Mouse (Mus musculus): ENCODE data around the gene Rapgefl1.
A peak's percentile ranks its signal among the peaks of the same experiment; 100 is the strongest.

The Rapgefl1 gene

DNA sequence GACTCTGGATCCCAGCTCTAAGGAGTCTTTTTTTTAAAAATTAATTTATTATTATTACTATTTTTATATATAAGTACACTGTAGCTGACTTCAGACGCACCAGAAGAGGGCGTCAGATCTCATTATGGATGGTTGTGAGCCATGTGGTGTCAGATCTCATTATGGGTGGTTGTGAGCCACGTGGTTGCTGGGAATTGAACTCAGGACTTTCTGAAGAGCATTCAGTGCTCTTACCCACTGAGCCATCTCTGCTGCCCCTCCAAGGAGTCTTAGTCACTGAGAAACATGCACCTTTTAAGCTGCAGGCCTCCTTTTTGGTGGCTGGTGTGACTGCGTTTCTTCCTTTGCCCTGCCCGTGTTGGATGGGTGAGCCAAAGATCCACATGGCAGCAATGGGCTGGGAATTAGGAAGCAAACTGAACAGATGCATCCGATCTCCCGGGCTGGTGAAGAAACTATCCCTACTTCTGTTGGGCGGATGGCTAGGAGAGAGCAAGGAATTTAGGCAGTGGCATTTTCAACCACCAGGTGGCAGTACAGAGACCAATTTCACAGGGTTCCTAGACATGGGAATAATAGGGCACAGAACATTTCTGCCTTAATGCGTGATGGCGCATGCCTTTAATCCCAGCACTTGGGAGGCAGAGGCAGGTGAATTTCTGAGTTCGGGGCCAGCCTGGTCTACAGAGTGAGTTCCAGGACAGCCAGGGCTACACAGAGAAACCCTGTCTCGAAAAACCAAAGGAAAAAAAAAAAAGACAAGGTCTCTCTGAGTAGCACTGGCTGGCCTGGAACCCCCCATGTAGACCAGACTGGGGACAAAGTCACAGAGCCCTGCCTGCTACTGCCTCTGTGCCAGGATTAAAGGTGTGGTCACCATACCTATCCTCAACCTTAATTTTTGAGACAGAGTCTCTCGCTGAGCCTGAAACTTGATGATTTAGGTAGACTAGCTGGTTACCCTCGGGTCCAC, 22.5 kb downstream of the Rapgefl1 start:
- DNase-seq (ENCODE audit: low read depth), result peak; percentile 94

DNA sequence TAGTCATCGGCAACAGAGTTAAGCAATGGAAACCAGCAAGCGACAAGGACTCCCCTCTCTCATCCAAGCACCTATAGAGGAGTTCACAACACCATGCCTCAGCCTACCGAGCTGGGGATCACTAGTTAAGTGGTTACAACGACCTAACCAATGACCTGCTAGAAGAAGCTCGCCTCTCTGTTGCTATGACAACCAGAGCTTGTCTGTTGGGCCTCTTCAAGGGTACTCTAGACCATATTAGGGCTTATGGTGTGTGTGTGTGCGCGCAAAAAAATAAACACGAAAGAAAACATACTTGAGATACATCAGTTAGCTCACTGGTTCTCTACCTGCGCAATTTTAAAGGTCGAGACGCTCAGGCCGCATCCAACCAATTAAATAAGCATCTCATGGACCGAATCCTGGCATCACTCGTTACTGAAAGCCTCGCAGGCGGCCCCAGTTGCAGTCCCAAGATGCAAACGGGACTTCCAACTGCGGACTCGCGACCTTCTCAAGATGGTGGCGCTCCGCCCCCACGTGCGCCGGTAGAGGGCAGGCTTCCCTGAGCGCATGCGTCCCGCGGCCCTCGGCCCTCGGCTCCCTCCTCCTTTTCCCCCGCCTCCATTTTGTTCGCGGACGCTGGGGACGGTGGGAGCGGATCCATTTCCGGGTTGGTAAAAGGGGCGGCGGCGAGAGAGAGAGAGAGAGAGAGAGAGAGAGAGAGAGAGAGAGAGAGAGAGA, 26.6 kb downstream of the Rapgefl1 start, which contains the start of gene Wipf2:
Gene Wipf2 (plus strand): TSS at position 611 of the 723 bp plus-strand sequence.
- DNase-seq (ENCODE audit: low read depth), result peak; percentile 99

DNA sequence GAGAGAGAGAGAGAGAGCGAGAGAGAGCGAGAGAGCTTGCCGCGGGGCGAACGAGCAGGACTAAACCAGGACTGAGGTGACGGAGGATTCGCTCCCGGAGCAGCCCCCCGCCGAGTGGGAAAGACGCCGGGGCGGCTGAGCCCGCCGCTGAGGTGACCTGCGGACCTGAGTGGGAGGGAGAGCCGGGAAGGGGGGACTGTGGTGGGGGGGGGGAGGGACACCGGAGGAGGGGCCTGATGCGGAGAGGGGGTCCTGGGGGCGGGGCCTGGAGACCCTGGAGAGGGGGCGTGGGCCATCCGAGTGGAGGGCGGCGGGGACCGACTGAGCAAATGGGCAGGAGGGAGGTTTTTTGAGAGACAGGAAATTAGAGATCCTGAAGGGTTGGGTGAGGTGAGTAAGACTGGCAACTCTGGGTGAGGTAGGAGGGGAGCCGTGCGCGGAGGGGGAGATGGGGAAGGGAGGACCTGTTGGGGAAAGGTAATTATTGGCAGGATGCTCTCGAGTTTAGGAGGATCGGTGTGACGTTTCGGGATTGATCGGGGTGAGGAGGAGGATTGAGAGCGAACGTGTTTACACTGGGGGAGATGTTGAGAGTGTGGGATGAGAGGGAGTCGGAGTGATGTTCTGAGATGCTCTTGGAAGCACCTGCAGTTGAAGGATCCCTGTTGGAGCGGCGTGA, 27.3 kb downstream of the Rapgefl1 start:
- DNase-seq (ENCODE audit: low read depth), result no peak

DNA sequence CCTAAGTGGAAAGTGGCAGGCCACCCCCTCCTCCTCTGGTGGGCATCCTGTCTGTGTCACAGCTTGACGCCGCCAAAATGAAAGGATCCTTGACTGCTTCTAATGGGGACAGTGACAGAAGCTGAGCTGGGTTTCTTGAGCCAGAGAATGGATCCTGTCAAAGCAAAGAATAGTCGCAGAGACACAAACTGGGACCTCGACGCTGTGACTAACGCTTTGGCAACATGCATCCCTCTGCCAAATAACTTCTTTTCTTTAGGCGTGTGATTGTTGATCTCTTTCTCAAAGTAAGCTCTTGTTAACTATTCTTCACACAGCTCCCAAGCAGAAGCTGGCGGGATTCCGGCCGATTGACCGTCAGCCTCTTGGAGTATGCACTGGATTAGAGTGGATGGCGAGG, 30.7 kb downstream of the Rapgefl1 start:
- no peak for DNase-seq (ENCODE audit: low read depth)

DNA sequence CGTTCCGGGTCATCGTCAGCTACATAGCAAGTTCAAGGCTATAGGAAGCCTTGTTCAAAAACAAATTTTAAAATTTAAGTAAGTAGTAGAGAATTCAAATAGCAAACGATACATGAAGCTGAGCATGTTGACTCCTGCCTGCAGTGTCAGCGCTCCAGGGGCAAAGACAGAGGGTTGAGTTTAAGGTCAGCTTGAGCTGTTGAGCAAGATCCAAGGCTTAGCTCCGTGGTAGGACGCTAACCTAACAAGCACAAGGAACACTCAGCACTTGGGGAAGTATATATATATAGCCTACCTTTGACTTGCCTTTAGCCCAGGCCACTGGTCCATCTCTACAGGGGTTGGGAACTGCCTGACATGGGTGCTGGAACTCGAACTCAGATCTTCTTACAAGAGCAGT, 33.3 kb downstream of the Rapgefl1 start:
- no peak for DNase-seq (ENCODE audit: low read depth)

DNA sequence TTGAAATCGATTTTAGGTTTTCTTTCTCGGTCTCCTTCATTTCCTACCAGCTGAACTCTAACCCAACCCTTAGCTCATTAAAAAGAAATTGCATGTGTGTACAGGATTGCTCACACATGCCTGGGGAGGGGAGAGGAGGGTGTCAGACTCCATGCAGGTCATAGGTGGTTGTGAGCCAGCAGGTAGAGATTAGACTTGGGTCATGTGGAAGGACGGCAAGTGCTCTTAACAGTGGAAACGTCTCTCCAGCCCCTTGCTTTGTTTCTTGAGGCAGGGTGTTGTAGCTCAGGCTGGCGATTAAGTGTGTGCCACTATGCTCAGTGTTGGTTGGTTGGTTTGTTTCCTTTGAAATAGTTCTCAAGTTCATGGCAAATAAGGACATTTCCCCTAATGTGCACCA, 34.2 kb downstream of the Rapgefl1 start:
- no peak for DNase-seq (ENCODE audit: low read depth)

DNA sequence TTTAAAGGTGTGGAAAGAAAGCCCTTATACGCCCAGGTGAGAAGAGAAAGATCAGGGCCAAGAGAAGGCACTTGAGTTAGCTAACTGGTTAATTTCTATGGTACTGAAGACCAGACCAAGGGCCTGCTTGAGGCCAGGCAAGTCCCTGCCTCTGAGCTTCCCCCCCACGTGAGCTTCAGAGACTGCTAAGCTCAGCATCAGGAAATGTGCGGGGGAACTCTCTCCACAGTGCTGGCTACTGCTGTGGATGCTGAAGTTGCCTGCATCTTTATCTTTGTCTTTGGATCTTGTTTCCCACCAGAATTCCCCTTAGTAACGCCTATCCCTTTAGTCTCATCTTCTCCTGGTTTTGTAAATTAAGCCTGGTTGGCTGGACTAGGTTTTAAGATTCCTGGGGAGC, 34.8 kb downstream of the Rapgefl1 start:
- DNase-seq (ENCODE audit: low read depth), result no peak

DNA sequence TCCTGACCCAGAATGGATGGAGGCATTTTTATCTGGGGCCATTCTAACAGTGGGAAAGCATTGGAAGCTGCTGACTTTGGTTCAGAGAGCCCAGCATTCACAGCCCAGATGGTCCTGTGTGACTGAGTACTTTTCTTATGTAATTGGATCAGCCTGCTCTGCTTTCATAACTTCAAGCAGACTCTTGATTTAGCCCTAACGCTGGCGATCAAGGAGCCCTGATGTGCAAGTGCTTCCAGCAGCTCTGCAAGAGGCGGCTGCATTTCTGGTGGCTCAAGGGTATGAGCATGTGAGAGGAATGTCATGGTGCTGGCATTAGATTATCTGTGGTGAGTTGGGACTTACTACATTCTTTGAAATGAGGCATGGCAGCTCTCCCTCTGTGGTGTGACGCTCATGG, 35.5 kb downstream of the Rapgefl1 start:
- peak; percentile 21 for DNase-seq (ENCODE audit: low read depth)

DNA sequence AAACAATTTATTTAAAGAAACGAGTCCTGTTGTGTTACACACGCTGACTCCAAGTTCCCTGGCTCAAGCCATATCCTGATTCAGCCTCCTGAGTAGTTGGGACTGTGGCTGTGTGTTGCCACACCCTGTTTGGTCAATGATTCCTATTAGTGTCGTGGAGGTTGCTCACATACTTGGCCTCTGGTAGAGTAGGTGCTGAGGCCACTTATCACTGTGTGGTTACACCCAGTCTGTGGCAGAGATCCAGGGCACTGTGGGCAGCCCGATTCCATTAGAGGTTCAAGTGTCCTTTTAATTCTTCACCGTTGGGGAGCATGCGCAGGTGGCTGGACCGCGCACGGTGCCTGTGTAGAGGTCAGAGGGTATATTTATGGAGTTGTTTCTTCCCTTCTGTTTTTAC, 37.3 kb downstream of the Rapgefl1 start:
- DNase-seq (ENCODE audit: low read depth), result no peak

DNA sequence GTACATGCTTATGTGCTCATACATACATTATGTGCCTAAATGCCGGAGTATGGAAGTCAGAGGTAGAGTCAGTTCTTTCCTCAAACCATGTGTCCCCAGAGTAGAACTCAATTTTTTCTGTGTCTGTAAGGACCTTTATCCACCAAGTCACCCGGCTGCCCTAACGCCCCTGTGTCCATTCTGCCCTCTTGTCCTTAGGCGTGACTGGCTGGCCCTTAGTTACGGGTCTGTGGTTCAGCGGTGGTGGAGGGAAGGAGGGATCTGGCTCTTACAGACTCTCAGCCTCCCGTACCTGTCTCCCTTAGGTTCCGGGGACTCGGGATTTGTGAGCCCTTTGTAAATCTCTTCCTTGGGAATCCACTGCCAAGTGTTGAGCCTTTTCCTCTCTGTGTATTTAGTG, 40.4 kb downstream of the Rapgefl1 start:
- DNase-seq (ENCODE audit: low read depth), result no peak

DNA sequence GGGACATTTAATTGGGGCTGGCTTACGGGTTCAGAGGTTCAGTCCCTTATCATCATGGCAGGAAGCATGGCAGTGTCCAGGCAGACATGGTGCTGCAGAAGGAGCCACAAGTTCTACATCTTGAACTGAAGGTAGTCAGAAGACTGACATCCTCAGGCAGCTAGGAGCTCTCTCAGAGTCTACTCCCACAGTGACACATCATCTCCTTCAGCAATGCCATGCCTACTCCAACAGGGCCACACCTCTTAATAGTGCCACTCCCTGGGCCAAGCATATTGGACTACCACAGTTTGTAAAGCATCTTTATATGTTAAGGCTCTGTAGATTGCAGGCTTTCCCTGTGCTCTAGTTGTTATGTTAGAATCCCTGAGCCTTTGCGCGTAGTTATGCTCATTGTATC, 51.1 kb downstream of the Rapgefl1 start:
- DNase-seq (ENCODE audit: low read depth), result no peak

DNA sequence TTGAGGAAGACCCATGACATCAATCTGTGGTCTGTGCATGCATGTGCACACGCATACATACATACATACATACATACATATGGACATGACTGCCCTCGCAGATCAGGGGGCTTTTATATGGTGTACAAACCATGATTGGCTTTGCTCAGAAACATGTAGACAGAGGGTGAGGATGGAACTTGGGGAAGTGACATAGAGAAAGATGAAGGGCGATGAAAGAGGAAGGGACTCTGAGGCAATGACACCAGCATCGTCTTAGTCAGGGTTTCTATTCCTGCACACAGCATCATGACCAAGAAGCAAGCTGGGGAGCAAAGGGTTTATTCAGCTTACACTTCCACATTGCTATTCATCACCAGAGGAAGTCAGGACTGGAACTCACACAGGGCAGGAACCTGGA, 52.5 kb downstream of the Rapgefl1 start:
- DNase-seq (ENCODE audit: low read depth), result no peak

DNA sequence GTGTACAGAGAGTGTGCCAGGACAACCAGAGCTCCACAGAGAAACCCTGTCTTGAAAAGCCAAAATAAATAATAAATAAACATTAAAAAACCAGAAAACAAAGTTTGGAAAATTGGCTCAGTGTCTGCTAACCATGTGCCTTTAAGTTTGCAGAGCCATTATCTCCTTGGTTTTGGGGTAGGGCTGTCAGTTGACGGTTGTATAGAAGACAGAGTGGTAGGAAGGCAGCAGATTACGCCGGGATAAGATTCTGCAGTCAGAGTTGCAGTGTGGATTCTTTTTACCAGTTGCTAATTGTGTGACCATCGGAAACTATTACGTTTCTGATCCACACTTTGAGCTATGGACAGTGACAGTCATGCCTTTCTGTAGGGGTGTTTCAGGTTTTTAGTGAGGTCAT, 53.4 kb downstream of the Rapgefl1 start:
- no peak for DNase-seq (ENCODE audit: low read depth)

DNA sequence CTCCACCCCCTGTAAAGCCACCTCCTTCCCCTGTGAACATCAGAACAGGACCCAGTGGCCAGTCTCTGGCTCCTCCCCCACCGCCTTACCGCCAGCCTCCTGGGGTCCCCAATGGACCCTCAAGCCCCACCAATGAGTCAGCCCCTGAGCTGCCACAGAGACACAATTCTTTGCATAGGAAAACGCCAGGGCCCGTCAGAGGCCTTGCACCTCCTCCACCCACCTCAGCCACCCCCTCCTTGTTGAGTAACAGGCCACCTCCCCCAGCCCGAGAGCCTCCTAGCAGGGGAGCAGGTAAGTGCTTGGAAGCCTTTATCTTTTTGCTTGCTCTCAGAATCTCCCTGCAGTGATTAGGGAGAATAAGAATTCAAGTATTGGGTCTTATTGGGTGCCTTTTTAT, 55.8 kb downstream of the Rapgefl1 start:
- no peak for DNase-seq (ENCODE audit: low read depth)

DNA sequence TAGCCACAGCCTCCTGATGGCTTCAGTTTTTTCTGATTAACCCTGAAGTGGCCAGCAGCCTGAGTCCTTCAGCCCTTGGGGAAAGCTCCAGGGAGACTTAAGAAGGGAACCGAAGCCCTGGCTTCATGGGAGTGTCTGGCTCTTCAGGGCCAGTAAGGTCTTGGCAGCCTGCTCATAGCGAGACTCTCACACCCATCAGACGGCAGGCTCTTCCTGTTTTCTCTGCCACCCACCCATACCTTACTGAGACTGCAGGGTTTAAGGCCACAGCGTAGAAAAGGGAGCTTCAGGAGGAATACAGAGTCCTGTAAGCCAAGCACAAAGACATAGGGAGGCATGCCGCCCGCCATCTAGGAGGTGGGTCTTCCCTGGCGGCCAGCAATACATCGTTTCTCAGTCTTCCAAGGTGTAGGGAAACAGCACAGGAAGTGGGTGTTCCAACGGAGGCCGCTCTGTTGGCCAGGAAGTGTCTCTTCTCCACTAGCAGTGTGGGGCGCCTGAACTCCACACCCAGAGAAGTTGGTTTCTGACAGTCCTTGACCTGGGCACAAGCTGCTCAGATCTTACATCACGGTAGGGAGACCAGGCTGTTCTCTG, 64.0 kb downstream of the Rapgefl1 start:
- DNase-seq (ENCODE audit: low read depth), result no peak

DNA sequence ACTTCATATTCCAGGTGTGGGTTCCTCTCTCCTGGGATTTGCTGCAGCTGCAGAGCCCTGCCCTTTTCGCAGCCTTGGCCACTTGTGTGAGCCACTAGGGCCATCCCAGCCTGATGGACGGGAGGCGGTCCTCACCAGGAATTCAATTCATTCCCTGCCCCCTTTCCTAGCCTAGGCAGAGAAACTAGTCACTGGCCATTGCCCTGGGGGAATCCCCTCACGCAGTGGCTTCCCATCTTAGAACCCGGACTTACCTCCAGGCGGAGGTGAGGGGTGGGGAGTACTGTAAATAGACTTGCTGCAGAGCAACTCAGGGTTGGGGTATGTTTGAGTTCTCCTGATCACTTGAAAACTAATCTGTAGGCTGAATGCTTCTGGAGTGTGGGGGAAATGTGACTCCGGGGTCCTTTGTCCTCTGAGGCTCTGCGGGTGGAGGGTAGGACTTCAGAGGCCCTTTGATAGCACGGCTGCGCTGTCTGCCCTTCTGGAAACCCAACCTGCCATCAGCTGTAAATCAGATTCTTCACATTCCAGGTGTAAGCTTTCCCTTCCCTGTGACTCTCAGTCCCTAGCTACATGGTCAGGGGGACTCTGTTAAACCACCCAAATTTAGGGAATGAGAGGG, 66.1 kb downstream of the Rapgefl1 start:
- no peak for DNase-seq (ENCODE audit: low read depth)
